21 mouse cellular contexts compared by ENCODE assay signal in the genomic region with DNA sequence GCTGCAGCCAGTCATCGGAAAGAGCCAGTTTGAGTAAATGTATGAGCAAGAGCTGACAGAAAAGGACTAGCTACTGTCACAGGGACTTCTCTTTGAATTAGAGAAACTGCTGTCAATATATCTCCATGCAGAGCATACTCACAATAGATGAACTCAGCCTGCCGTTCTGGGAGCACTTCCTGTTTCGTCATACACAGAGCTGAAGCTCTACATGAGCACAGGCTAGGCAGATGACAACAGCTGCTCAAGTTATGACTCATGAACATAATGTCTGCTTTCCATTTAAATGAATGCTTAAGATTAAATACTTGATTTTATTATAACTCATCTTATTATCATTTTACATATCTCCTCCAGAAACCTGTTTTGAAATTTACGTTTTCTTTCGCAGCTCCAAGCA. TPM values are rescaled to one million over a fixed set of nuclear protein-coding genes. Genes with fewer than 3 reads are reported as not detected.
DNase-seq lines count a peak whose midpoint lies in the region; ATAC-seq and TF ChIP-seq lines count a peak whose summit lies in the region.
"Had no signal": no experiment of that assay in that cellular context is flagged by ENCODE, and none has a peak within 500 bp of the region (broad histone marks: within the 10 kb centered on the region; RNA-seq: fewer than 3 reads in every experiment).

No protein-coding gene starts in this region.

- no peaks in the 10 kb centered on the region for H3K27me3 ChIP-seq in myocyte (ENCODE audit: control insufficient read depth, insufficient read depth, insufficient read length)
- H3K27me3 ChIP-seq in forebrain, embryonic 11.5 days (ENCODE audit: control insufficient read depth, insufficient read depth, low read length), result no peaks in the 10 kb centered on the region
- H3K27me3 ChIP-seq in kidney, adult 2 months (replicated peaks; ENCODE audit: control insufficient read depth, insufficient read depth, low read length), result no peaks in the 10 kb centered on the region
- H3K27me3 ChIP-seq: forebrain, embryonic 12.5 days; hindbrain, embryonic 15.5 days; neural tube, embryonic 12.5 days had no signal

- no peak for TF ChIP-seq CTCF in kidney, adult 2 months (conservative IDR thresholded peaks at IDR 0.05; ENCODE audit: insufficient read depth, insufficient read length, low read depth, low read length)

- no peaks in the 10 kb centered on the region for H3K79me2 ChIP-seq in myocyte (ENCODE audit: control insufficient read depth, insufficient read depth)

- no peaks in the 10 kb centered on the region for H3K9me3 ChIP-seq in forebrain, embryonic 11.5 days (ENCODE audit: control insufficient read depth, low read length)
- H3K9me3 ChIP-seq: forebrain, embryonic 12.5 days; heart, embryonic 10.5 days; hindbrain, embryonic 15.5 days; limb, embryonic 10.5 days; neural tube, embryonic 12.5 days had no signal

- DNase-seq in A20 (ENCODE audit: low read depth, low spot score), result peak; percentile 3
- DNase-seq in CD4-positive, CD25-positive, alpha-beta regulatory T cell, adult 2 months (ENCODE audit: low read depth, low spot score), result peak; percentile 77
- peak; percentile 8 for DNase-seq in c-Kit-positive CD71-negative TER-119-negative erythroid progenitor cells, embryonic 14.5 days (ENCODE audit: low read depth)
- DNase-seq in gastrocnemius, postnatal 25 days, result no peak
- no peak for DNase-seq in forebrain, embryonic 11.5 days (ENCODE audit: low spot score)
- DNase-seq in kidney, adult 2 months, result no peak
- DNase-seq in adrenal gland, postnatal 10 days, result no peak
- DNase-seq: cerebellum, adult 9-10 months; gastrocnemius, postnatal 14 days; kidney, adult 9 months; kidney, postnatal 4 days; lung, adult 2 months had no signal

- H3K9ac ChIP-seq in forebrain, embryonic 11.5 days (ENCODE audit: low read length), result no peak overlapping the region
- H3K9ac ChIP-seq: forebrain, embryonic 12.5 days; hindbrain, embryonic 15.5 days; neural tube, embryonic 12.5 days had no signal

- no peak for TF ChIP-seq POLR2A in myocyte (IDR thresholded peaks at IDR 0.05; ENCODE audit: insufficient read length, low read depth)
- TF ChIP-seq POLR2A in kidney, adult 2 months (IDR thresholded peaks at IDR 0.05; ENCODE audit: low read depth, low read length), result no peak

- H3K4me1 ChIP-seq in forebrain, embryonic 11.5 days (replicated peaks; ENCODE audit: control insufficient read depth, insufficient read depth, low read length), result no peaks in the 10 kb centered on the region
- no peaks in the 10 kb centered on the region for H3K4me1 ChIP-seq in kidney, adult 2 months (ENCODE audit: control insufficient read depth, insufficient read depth, low read length)
- H3K4me1 ChIP-seq: forebrain, embryonic 12.5 days; hindbrain, embryonic 15.5 days; limb, embryonic 10.5 days; neural tube, embryonic 12.5 days had no signal

- no peak overlapping the region for H3K27ac ChIP-seq in forebrain, embryonic 11.5 days (ENCODE audit: low read depth, low read length)
- H3K27ac ChIP-seq in kidney, adult 2 months (ENCODE audit: insufficient read depth, low read depth, low read length), result no peak overlapping the region
- H3K27ac ChIP-seq: forebrain, embryonic 12.5 days; heart, embryonic 10.5 days; hindbrain, embryonic 15.5 days; limb, embryonic 10.5 days; neural tube, embryonic 12.5 days had no signal

- ATAC-seq in forebrain, embryonic 11.5 days (replicated peaks; ENCODE audit: low FRiP score), result no peak
- ATAC-seq: midbrain, embryonic 16.5 days had no signal

- H3K4me3 ChIP-seq in myocyte, result no peak overlapping the region
- no peak overlapping the region for H3K4me3 ChIP-seq in forebrain, embryonic 11.5 days (ENCODE audit: low read depth, low read length)
- H3K4me3 ChIP-seq in kidney, adult 2 months (ENCODE audit: insufficient read depth, low read depth, low read length), result no peak overlapping the region
- H3K4me3 ChIP-seq: forebrain, embryonic 12.5 days; heart, embryonic 10.5 days; hindbrain, embryonic 15.5 days; limb, embryonic 10.5 days; neural tube, embryonic 12.5 days had no signal

- H3K36me3 ChIP-seq in myocyte (ENCODE audit: control insufficient read depth, insufficient read depth), result no peaks in the 10 kb centered on the region
- no peaks in the 10 kb centered on the region for H3K36me3 ChIP-seq in forebrain, embryonic 11.5 days (ENCODE audit: control insufficient read depth, insufficient read depth, low read length)
- no peaks in the 10 kb centered on the region for H3K36me3 ChIP-seq in kidney, adult 2 months (ENCODE audit: control insufficient read depth, insufficient read depth, low read length)
- H3K36me3 ChIP-seq: forebrain, embryonic 12.5 days; heart, embryonic 10.5 days; hindbrain, embryonic 15.5 days; limb, embryonic 10.5 days; neural tube, embryonic 12.5 days had no signal

- peak overlapping the region; percentile 47 for H3K4me2 ChIP-seq in myocyte (ENCODE audit: low read depth)
- no peak overlapping the region for H3K4me2 ChIP-seq in forebrain, embryonic 11.5 days (ENCODE audit: low read depth, low read length, severe bottlenecking)
- H3K4me2 ChIP-seq: forebrain, embryonic 12.5 days; hindbrain, embryonic 15.5 days; liver, embryonic 11.5 days; neural tube, embryonic 12.5 days had no signal

- no peak overlapping the region for H3ac ChIP-seq in myocyte (ENCODE audit: control insufficient read depth, insufficient read length)

- WGBS in forebrain, embryonic 11.5 days, result 95% methylated on average over 5 of the region's 5 CpGs
- 82% methylated on average over 5 of the region's 5 CpGs for WGBS in kidney, adult 2 months

TF ChIP-seq in myocyte, 11 proteins besides CTCF, POLR2A, EP300 and RAD21:
- TF ChIP-seq E2F4 (IDR thresholded peaks at IDR 0.05; ENCODE audit: insufficient read depth) (no peak), MYOD1 (IDR thresholded peaks at IDR 0.05; ENCODE audit: control insufficient read depth in 1 of 3, insufficient read length in 2 of 3, low read depth in 2 of 3) (peak in 2 of 3 experiments; percentile 55 to 70), MYOG (IDR thresholded peaks at IDR 0.05; ENCODE audit: control insufficient read depth in 1 of 3, insufficient read depth in 1 of 3, insufficient read length in 2 of 3, low read depth in 2 of 3) (peak in 1 of 3 experiments; percentile 37), CEBPB (IDR thresholded peaks at IDR 0.05; ENCODE audit: insufficient read depth, poor library complexity, severe bottlenecking) (peak; percentile 64), SRF (IDR thresholded peaks at IDR 0.05; ENCODE audit: control insufficient read depth, insufficient read length, low read depth) (no peak), TCF12 (IDR thresholded peaks at IDR 0.05; ENCODE audit: insufficient read depth, poor library complexity, severe bottlenecking) (no peak)
TF ChIP-seq in myocyte: peak in this region for 3.

RNA-seq across cellular contexts. Expression of gene F13a1, which starts 39.3 kb away (rescaled TPM):
- polyA plus RNA-seq in myocyte (2012; fragmentation: generic; extraction: Trizol), result 0.22 TPM
- 10 to 100 TPM; 10.4 to 17.7 TPM for total RNA-seq in gastrocnemius, postnatal 25 days (2021)
- polyA plus RNA-seq in forebrain, embryonic 11.5 days (2014; fragmentation: Nextera tagmentation; extraction: Ambion mirVana), result 7.5 and 8.6 TPM in 2 replicates
- 1.2 and 1.5 TPM in 2 replicates for polyA plus RNA-seq in kidney, adult 2 months (2012; rRNA removed)
- 10 to 100 TPM; 10.7 to 14.5 TPM for total RNA-seq in adrenal gland, postnatal 10 days (2021)
- total RNA-seq: ES-E14 had no signal

Comparison
In these comparisons a context has a peak if more than half of its experiments do, and no peak if none do; other contexts are left out.
1. DNase-seq: peak in A20 (single experiment), CD4-positive, CD25-positive, alpha-beta regulatory T cell, adult 2 months (single experiment) and c-Kit-positive CD71-negative TER-119-negative erythroid progenitor cells, embryonic 14.5 days (single experiment); none in gastrocnemius, postnatal 25 days (single experiment), forebrain, embryonic 11.5 days (single experiment), kidney, adult 2 months (single experiment) and adrenal gland, postnatal 10 days (single experiment).